Mouse (Mus musculus): ENCODE data around the gene Pank2.

Pank2 gene

DNA sequence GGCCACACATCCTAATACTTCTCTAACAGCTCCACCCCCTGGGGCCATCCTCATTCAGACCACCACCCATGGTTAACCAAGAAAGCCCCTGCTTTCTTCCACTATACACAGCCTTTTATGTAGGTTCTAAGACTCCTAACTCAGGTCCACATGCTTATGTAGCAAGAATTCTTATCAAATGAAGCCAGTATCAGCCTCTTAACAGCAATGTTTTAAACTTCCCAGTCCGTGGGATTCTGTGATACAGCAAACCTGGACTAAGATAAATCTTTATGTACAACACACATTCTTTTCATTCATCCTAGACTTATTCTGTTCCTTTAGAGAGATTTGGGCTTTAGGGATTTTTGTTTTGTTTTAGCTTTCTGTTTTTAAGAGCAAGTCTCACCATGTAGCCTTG lies 61.4 kb downstream of the Pank2 start:
- no peak for DNase-seq (ENCODE audit: low spot score)

DNA sequence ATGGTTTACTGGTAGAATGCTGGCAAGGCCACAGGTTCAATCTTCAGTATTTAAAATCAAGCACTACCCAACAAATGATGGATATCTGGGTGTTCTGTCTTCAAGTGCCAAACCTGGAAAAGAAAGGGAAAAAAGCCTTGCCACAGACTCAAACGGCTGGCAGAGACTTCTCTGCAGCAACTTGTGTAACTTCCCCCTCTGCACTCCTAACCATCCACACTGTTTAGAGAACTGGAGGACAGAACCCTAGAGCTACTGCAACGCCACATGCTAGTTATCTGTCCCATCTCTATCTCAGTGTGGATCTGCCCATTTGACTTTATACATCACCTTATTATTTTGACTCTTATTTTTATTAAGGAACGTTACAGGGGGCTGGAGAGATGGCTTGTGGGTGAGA lies 63.7 kb downstream of the Pank2 start:
- no peak for DNase-seq (ENCODE audit: low spot score)

DNA sequence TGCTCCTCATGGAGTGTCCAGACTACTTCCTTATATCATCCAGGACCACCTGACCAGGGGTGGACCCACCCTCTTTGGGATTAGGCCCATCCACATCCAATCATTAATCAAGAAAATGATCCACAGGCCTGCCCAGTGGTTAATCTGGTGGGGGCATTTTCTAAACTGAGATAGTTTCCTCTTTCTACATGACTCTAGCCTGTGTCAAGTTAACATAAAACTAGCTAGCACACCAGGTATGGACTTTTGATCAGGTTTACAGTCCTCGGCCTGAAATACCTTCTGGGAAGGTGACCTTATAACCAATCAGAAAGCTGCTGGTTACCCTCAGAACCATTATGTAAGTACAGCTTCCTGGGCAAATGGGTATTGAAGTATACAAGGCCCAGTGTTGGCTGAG lies 66.7 kb downstream of the Pank2 start:
- DNase-seq (ENCODE audit: low spot score) = no peak

DNA sequence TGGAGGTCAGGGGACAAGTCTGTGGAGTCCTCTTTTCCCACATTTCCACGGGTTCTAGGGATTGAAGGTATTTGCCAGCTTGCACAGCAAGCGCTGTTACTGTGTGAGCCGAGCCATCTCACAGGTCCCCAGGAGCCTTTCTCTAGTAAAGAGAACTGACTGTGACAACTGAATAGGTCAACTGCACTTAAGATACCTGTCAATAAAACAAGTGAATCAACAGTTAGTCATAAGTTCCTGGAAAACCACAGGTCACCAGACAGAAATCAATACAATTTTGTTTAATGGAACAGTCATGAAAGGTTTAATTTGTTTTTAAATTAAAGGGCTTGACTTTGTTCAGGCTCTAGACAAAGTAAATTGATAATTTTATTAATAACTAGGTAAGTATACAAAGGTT lies 68.3 kb downstream of the Pank2 start:
- no peak for DNase-seq (ENCODE audit: low spot score)

DNA sequence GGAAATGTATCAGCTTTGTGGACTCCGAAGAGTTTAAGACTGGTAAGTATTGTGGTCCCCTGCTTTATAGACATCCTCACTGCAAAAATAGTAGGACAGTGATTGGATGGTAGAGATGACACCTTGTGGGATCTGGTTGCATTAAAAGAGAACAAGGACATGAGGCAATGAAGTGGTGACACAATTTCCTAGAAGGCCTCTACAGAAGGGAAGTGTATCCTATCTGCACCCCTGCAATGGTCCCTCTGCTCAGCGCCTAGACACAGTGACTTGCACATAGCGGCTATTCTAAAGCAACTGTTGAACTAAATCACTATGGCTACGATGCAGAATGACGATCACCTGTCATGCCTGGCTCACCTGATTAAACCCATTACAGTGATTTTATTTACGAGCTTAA lies 75.3 kb downstream of the Pank2 start:
- no peak for DNase-seq (ENCODE audit: low spot score)

DNA sequence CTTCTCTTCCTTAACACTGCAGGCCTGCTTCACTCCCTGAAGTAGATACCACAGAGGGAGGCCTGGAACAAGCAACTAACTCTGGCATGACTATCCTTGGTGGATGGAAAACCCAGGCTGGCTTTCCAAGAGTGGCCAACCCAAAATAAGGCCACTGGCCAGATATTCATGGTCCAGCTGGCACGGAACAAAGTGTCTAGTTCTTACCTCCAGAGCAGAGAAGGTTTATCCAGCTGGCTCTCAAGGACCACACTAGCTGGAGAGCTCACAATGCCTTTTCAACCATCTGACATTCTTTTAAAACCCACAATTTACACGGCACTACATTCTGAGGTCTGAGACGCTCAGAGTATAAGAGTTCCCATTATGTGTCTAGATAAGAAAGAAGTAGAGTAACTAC lies 82.2 kb downstream of the Pank2 start:
- DNase-seq (ENCODE audit: low spot score) = peak; percentile 36

DNA sequence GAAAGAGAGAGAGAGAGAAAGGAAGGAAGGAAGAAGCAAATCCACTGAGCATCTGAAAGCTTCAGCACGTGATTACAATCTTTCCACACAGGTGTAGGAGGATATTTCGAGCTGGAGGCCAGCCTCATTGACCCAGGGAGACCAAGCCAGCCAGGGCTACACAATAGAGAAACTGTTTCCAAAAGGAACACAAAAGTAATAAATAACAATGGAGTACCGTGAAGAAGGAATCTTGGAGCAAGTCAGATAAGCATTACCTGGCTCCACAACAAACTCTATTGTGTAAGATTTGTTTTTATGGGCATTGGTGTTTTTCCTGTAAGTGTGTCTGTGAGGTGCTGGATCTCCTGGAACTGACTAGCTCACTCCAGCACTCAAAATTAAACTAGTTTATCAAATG lies 83.3 kb downstream of the Pank2 start:
- DNase-seq (ENCODE audit: low spot score) = no peak

Data from layer of hippocampus, adult 11-12 months (tissue).